Mouse (Mus musculus) limb, embryonic 10.5 days (tissue): ENCODE measurements at regions not wholly inside any gene's neighbourhood (a gene's known extent, or its start where the extent isn't known, plus 50 kb on each side); places are given as distances from the start of the nearest gene placed in this dataset.
A peak's percentile ranks its signal among the peaks of the same experiment; 100 is the strongest.
"Not testable (repeated sequence)": the region's sequence is repeated elsewhere in the genome, so short reads cannot be mapped to it uniquely, and the experiment has no call there.

Source experiments
- DNase-seq: peaks from one replicate; pipeline ENCODE4 v3.0.0-alpha.2; 2017; ENCODE audit warnings: low spot score
- H3K27ac ChIP-seq: fragments of 300-500 bp; sonication (generic); 2 replicates; pipeline ENCODE4 v1.5.1; 2016; ENCODE audit warnings: mild to moderate bottlenecking
- H3K27me3 ChIP-seq: fragments of 300-500 bp; sonication (generic); 2 replicates; pipeline ENCODE4 v1.6.1; 2016; ENCODE audit warnings: low read depth, mild to moderate bottlenecking; ENCODE audit not compliant: poor library complexity, severe bottlenecking
- H3K36me3 ChIP-seq: fragments of 300-500 bp; sonication (generic); 2 replicates; pipeline ENCODE4 v1.6.1; 2016; ENCODE audit warnings: mild to moderate bottlenecking, moderate library complexity
- H3K4me1 ChIP-seq: fragments of 300-500 bp; sonication (generic); 2 replicates; pipeline ENCODE4 v1.6.1; 2016
- H3K4me3 ChIP-seq: fragments of 300-500 bp; sonication (generic); 2 replicates; pipeline ENCODE4 v1.5.1; 2016; ENCODE audit warnings: mild to moderate bottlenecking, moderate library complexity
- H3K9me3 ChIP-seq: fragments of 300-500 bp; sonication (generic); replicated peaks from 2 replicates; pipeline ENCODE4 v1.6.1; 2016; ENCODE audit warnings: mild to moderate bottlenecking
- WGBS: fragments of 180-500 bp; shearing (Covaris S2); methylation state at CpG from one replicate; pipeline ENCODE4 v1.1.7; 2016; 5-methylcytosine and 5-hydroxymethylcytosine counted together

GRCm38 (mm10) chr12:15544351-15544750 is 272.4 kb downstream of the Trib2 start:
- no peaks in the 10 kb centered on the region for H3K36me3 ChIP-seq
- no peaks in the 10 kb centered on the region for H3K9me3 ChIP-seq
- H3K4me1 ChIP-seq: no peaks in the 10 kb centered on the region
- no peak overlapping the region for H3K4me3 ChIP-seq
- H3K27ac ChIP-seq: no peak overlapping the region
- no peaks in the 10 kb centered on the region for H3K27me3 ChIP-seq
- DNase-seq: no peak
- WGBS: 85% methylated on average over 1 of the region's 1 CpGs

DNA sequence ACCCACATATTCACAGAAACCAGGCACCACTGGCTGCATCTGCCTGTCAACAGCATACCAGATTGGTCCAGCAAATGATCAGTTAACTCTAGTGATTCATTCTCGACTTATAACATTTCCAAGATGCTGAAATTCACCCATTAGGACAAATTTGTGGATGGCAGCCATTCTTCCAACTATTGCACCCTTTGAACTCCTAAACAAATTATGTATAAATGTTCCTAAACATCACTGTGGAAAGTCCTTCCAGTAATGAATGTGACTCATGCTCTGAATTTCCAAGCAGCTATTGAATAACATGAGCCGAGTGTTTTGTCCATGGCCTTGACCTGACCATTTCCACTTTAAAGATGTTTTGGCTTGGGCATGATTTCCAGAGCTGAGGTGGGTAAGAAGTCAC is 274.2 kb downstream of the Trib2 start:
- H3K27me3 ChIP-seq: no peaks in the 10 kb centered on the region
- 78% methylated on average over 2 of the region's 2 CpGs for WGBS
- H3K4me1 ChIP-seq: no peaks in the 10 kb centered on the region
- no peaks in the 10 kb centered on the region for H3K9me3 ChIP-seq
- H3K4me3 ChIP-seq: no peak overlapping the region
- H3K36me3 ChIP-seq: no peaks in the 10 kb centered on the region
- no peak for DNase-seq
- no peak overlapping the region for H3K27ac ChIP-seq

DNA sequence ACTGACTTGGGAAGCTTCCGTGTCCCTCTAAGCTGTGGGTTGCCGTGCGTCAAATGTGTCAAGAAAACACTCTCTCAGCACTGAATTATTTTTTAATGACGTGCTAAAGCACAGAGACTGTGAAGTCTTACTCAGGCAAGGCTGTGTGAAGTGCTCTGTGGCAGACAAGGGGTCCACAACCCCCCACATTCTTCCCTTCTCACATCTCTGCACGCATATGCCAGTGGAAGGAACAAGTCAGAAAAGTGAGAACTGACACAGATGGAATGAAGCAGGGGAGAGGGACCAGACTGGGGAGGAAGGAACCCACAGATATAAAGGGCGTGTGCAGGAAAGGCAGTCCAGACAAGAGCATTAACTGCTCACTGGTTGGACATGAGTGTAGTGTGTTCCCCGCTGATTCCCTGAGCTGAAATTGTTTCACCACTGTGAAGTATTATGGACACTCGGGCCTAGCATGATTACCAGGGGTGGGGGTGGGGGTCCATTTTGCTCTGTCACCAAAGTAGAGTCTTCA is 279.8 kb downstream of the Trib2 start:
- Histone ChIP-seq H3K9me3 (no peaks in the 10 kb centered on the region), H3K27me3 (no peaks in the 10 kb centered on the region), H3K27ac (no peak overlapping the region), H3K4me3 (no peak overlapping the region), H3K36me3 (no peaks in the 10 kb centered on the region), H3K4me1 (peaks cover 5% of the 10 kb centered on the region; the same call in 1 of the 2 replicates)
- DNase-seq: no peak
- 73% methylated on average over 8 of the region's 8 CpGs for WGBS

DNA sequence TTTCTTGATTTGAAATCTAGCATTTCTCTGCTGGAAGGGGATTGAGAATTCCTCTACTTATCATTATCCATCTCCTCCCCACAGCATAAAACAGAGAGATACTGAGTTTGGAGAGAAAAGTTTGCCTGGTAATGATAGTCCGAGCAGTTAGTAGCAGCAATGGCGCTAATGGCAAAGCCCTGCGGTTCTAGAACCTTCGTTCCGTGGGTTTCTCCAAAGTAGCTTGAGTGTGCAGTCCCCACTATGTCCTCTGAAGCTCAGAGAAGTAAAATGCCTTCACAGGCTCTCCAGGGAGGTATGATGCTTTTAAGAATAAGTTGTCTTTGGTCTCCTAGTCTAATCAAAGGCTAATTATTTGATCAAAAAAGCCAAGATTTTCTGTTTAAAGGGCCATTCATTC is 280.5 kb downstream of the Trib2 start:
- no peak for DNase-seq
- no peak overlapping the region for H3K27ac ChIP-seq
- no peak overlapping the region for H3K4me3 ChIP-seq
- no peaks in the 10 kb centered on the region for H3K9me3 ChIP-seq
- no peaks in the 10 kb centered on the region for H3K27me3 ChIP-seq
- WGBS: 91% methylated on average over 5 of the region's 5 CpGs
- peaks cover 5% of the 10 kb centered on the region; the same call in 1 of the 2 replicates for H3K4me1 ChIP-seq
- H3K36me3 ChIP-seq: no peaks in the 10 kb centered on the region

- no peaks in the 10 kb centered on the region for H3K36me3 ChIP-seq
- DNase-seq: peak; percentile 85
- H3K9me3 ChIP-seq: no peaks in the 10 kb centered on the region
- WGBS: 13% methylated on average over 6 of the region's 6 CpGs
- H3K4me3 ChIP-seq: no peak overlapping the region
- no peaks in the 10 kb centered on the region for H3K27me3 ChIP-seq
- peaks cover 5% of the 10 kb centered on the region; the same call in 1 of the 2 replicates for H3K4me1 ChIP-seq
- no peak overlapping the region for H3K27ac ChIP-seq
Observed at GRCm38 (mm10) chr12:15535822-15536221, 280.9 kb downstream of the Trib2 start.

DNA sequence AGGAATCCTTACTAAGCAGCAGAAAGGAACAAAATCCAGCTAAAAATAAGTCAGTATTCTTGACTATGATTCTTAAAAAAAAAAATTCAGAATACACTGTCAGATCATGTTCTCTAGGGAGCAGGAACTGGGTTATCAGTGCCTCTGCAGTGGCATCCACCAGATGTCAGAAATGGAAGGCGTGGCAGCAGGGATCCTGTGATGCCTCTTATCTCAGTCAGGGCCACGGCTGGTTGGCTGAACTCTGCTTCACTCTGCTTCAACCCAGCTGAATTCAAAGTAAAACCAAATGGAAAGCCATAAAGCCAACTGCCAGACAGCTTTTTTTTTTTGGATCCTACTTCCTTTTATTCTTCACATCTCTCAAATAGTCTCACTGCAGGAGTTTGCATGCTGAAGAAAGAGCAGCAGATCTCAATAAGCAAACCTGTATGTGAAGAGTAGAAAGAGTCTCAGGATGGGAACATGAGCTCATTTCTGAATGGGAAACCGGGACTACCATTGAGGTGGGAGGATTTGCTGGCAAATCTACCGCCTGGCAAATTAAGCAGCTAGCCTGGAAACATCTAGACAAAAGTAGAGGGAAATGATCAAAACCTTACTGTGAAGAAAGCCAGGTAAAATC is 295.8 kb downstream of the Trib2 start:
- H3K36me3 ChIP-seq: no peaks in the 10 kb centered on the region
- H3K9me3 ChIP-seq: no peaks in the 10 kb centered on the region
- no peak for DNase-seq
- H3K27me3 ChIP-seq: no peaks in the 10 kb centered on the region
- H3K27ac ChIP-seq: no peak overlapping the region
- 43% methylated on average over 4 of the region's 4 CpGs for WGBS
- H3K4me3 ChIP-seq: no peak overlapping the region
- H3K4me1 ChIP-seq: no peaks in the 10 kb centered on the region

GRCm38 (mm10) chr12:15511994-15512393 is 304.7 kb downstream of the Trib2 start:
- Histone ChIP-seq H3K36me3 (no peaks in the 10 kb centered on the region), H3K4me1 (no peaks in the 10 kb centered on the region), H3K4me3 (no peak overlapping the region), H3K27me3 (no peaks in the 10 kb centered on the region), H3K9me3 (no peaks in the 10 kb centered on the region), H3K27ac (no peak overlapping the region)
- no peak for DNase-seq
- 75% methylated on average over 2 of the region's 2 CpGs for WGBS

GRCm38 (mm10) chr12:15507576-15507975 is 309.1 kb downstream of the Trib2 start:
- Histone ChIP-seq H3K27me3 (no peaks in the 10 kb centered on the region), H3K9me3 (no peaks in the 10 kb centered on the region), H3K27ac (no peak overlapping the region), H3K4me3 (no peak overlapping the region), H3K4me1 (no peaks in the 10 kb centered on the region), H3K36me3 (no peaks in the 10 kb centered on the region)
- 32% methylated on average over 7 of the region's 7 CpGs for WGBS
- no peak for DNase-seq

DNA sequence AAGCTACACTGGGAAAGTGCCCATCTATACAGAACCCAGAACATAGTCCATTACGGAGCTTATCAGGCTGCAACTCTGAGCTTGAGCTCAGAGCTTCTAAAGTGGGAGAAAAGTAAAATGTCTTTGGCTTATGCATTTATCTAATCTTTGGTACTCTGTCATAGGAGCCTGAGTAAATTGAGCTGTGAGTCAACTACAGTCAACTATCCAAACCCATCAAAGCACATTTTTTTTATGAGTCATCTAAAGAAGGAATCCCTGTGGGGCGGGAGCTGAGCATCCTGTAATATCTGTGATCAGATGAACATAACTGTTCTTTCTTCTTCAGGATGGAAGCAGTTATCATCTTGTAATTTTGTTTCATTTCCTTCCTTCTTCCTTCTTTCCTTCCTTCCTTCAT is 323.1 kb downstream of the Trib2 start:
- WGBS: 92% methylated on average over 2 of the region's 2 CpGs
- no peak for DNase-seq
- H3K4me1 ChIP-seq: no peaks in the 10 kb centered on the region
- no peaks in the 10 kb centered on the region for H3K36me3 ChIP-seq
- H3K27ac ChIP-seq: no peak overlapping the region
- no peak overlapping the region for H3K4me3 ChIP-seq
- H3K27me3 ChIP-seq: no peaks in the 10 kb centered on the region
- H3K9me3 ChIP-seq: no peaks in the 10 kb centered on the region

DNA sequence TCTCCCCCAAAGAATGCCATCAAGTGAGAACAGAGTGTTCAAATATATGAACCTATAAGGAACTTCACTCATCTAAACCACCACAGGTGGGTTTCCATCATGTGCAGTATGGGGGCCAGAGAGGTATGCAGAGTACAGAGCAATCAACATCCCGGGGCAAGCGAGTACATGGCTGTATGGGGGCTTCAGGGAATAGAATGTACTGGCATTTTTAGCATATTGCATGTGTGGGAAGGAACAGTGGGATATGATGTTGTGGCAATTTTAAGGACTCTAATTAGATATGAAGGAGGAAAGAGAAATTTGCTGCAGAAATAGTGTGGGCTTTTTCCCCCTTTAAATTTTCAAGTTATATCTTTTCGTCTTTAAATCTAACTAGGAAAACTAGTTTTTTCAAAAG is 344.0 kb downstream of the Trib2 start:
- no peak overlapping the region for H3K4me3 ChIP-seq
- no peak for DNase-seq
- 90% methylated on average over 3 of the region's 3 CpGs for WGBS

DNA sequence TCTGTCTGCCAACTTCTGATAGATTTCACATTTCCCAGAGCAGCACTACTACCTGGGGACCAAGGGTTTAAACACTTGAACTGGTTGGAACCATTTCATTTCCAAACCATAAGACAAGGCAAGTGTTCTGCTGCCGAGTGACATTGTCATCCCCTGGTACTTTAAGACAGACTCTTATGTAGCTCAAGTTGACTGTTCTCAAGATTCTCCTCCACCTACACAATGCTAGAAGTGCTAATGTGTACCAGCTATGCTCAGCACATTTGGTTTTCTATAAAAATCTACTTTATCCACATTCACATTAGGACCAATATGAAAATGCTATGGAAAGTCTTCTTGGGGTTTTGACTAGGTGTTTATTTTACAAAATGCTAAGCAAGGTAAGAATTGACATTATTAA is 357.3 kb downstream of the Trib2 start:
- no peaks in the 10 kb centered on the region for H3K9me3 ChIP-seq
- no peaks in the 10 kb centered on the region for H3K4me1 ChIP-seq
- DNase-seq: no peak
- H3K4me3 ChIP-seq: no peak overlapping the region
- H3K27me3 ChIP-seq: no peaks in the 10 kb centered on the region
- no peaks in the 10 kb centered on the region for H3K36me3 ChIP-seq
- H3K27ac ChIP-seq: no peak overlapping the region
- 93% methylated on average over 1 of the region's 1 CpGs for WGBS

More for the DNA sequence above, 344.0 kb downstream of the Trib2 start:
- H3K9me3 ChIP-seq: no peaks in the 10 kb centered on the region
- no peaks in the 10 kb centered on the region for H3K27me3 ChIP-seq
- H3K4me1 ChIP-seq: no peaks in the 10 kb centered on the region
- H3K36me3 ChIP-seq: no peaks in the 10 kb centered on the region
- H3K27ac ChIP-seq: no peak overlapping the region

GRCm38 (mm10) chr12:15456369-15456768 is 360.4 kb downstream of the Trib2 start:
- H3K9me3 ChIP-seq, H3K4me3 ChIP-seq, H3K27ac ChIP-seq, H3K4me1 ChIP-seq, H3K36me3 ChIP-seq, DNase-seq, H3K27me3 ChIP-seq: not testable (repeated sequence)

DNA sequence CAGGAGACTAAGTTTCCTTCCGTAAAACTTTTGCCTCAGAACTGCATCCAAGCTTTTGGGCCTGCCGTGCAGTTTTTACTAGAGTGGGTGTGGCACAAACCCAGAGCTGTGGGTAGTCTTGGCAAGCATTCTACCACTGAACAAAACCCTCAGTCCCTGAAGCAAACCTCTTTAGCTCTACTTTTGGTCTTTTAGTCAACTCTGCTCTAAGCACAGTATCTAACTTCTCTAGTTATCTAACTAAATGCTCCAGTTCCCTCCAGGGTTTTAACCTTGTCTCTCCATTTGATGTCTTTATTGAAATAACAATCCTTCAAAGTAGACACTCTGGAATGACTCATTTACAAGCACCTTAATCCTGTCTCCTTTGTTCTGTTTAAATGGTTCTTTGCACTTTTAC is 361.0 kb downstream of the Trib2 start:
- no peaks in the 10 kb centered on the region for H3K4me1 ChIP-seq
- no peak overlapping the region for H3K27ac ChIP-seq
- no peak for DNase-seq
- no peak overlapping the region for H3K4me3 ChIP-seq
- 95% methylated on average over 2 of the region's 2 CpGs for WGBS
- H3K27me3 ChIP-seq: no peaks in the 10 kb centered on the region
- H3K9me3 ChIP-seq: no peaks in the 10 kb centered on the region
- no peaks in the 10 kb centered on the region for H3K36me3 ChIP-seq

DNA sequence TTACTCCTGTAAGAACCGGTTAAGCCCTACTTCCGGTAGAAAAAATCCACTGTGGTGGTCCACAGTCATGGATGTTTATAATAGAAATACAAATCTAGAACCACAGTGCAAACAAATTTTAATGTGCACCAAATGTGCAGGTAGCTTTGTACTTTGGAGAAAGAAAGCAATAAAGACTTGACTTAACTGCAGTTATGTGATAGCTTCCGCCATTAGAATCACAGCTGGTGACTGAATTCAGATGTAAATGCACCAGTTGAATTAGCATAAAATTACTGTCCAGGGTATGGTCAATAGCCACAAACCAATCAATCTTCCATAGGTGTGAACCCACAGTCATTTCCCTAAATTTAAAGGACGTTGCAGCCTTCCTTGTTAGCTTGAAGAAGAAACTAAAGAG is 367.2 kb downstream of the Trib2 start:
- WGBS: 86% methylated on average over 4 of the region's 4 CpGs
- Histone ChIP-seq H3K27me3 (no peaks in the 10 kb centered on the region), H3K9me3 (no peaks in the 10 kb centered on the region), H3K4me1 (no peaks in the 10 kb centered on the region), H3K27ac (no peak overlapping the region), H3K36me3 (no peaks in the 10 kb centered on the region), H3K4me3 (no peak overlapping the region)
- DNase-seq: no peak
